Mouse (Mus musculus): ENCODE results near the gene Ptprs. TPM values are rescaled to one million over a fixed set of nuclear protein-coding genes. Genes with fewer than 3 reads are reported as not detected.
A peak's percentile ranks its signal among the peaks of the same experiment; 100 is the strongest.

Gene Ptprs
- polyA plus RNA-seq, 1 experiment from 2014 or later: 290 TPM

DNA sequence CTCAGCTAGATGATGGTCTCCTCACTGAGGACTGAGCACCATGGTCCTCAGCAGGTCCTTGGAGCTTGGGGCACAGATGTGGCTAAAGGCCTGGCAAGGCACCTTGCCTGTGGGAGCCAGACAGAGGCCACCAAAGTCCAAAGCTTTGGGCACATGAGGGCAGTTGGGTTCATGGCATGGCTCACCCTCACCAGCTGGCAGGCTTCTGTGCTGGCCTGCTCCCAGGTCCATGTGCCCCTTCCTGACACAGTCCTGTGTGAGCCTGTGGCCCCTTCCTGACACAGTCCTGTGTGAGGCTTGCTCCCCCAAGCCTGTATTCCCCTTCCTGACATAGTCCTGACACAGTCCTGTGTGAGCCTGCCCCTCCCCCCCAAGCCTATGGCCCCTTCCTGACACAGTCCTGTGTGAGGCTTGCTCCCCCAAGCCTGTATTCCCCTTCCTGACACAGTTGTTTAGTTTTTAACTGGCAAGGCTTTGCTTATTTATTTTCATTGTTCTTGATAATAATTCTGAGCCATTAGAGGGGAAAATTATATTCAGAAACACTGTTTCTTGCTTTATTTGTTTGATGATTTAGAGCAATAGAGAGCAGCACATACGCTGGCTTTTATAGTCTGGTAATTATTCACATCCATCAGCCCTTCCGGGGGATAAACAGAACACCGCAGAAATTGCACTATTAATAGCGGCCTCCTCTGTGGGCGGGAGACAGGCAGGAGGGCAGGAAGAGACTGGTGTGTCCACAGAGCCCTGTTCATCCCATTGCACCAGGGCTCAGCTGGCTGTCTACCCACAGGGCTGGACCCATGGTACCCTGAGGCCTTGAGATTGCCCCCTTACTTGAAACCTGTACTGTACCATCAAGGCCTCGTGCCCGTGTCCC lies 110.3 kb downstream of the Ptprs start:
- no peaks in the 10 kb centered on the region for H3K9me3 ChIP-seq
- 83% methylated on average over 7 of the region's 7 CpGs for WGBS
- peak overlapping the region; percentile 25 for H3K27ac ChIP-seq (replicated peaks)
- H3K27me3 ChIP-seq: no peaks in the 10 kb centered on the region
- peaks cover 86% of the 10 kb centered on the region for H3K36me3 ChIP-seq
- H3K4me2 ChIP-seq (replicated peaks): no peak overlapping the region
- no peak overlapping the region for H3K4me3 ChIP-seq
- H3K9ac ChIP-seq (replicated peaks): no peak overlapping the region
- ATAC-seq (ENCODE audit: low FRiP score, low read depth): no peak
- H3K4me1 ChIP-seq: peaks cover 6% of the 10 kb centered on the region; the same call in 1 of the 2 replicates

Small RNA genes within 50 kb of the gene (microRNA-seq; reads per million reads assigned to microRNA genes)
- 3.3 reads per million, percentile 9 among the genes with 10 or more reads in this experiment for gene Mir6977

Other genes with a start within 250 kb of the Ptprs start
- 17.9 and 18.6 TPM in 2 replicates for gene Fem1a, start 219.7 kb downstream of the Ptprs start, polyA plus RNA-seq (2016; fragmentation: Nextera tagmentation; extraction: Ambion mirVana)
- 1.7 TPM in 2 replicates for gene Ticam1, start 199.7 kb downstream of the Ptprs start, polyA plus RNA-seq (2016; fragmentation: Nextera tagmentation; extraction: Ambion mirVana)
- 28.9 and 29.0 TPM in 2 replicates for gene Plin3, start 183.6 kb downstream of the Ptprs start, polyA plus RNA-seq (2016; fragmentation: Nextera tagmentation; extraction: Ambion mirVana)
- not detected in 2 replicates for gene Arrdc5, start 176.2 kb downstream of the Ptprs start, polyA plus RNA-seq (2016; fragmentation: Nextera tagmentation; extraction: Ambion mirVana)
- gene Uhrf1, start 173.2 kb downstream of the Ptprs start, polyA plus RNA-seq (2016; fragmentation: Nextera tagmentation; extraction: Ambion mirVana): 161 and 166 TPM in 2 replicates
- 75.1 and 80.4 TPM in 2 replicates for gene Kdm4b, start 150.4 kb downstream of the Ptprs start, polyA plus RNA-seq (2016; fragmentation: Nextera tagmentation; extraction: Ambion mirVana)
- gene Znrf4, start 35.9 kb upstream of the Ptprs start, polyA plus RNA-seq (2016; fragmentation: Nextera tagmentation; extraction: Ambion mirVana): not detected in 2 replicates
- 1.6 and 1.9 TPM in 2 replicates for gene Gm20219, start 77.9 kb upstream of the Ptprs start, polyA plus RNA-seq (2016; fragmentation: Nextera tagmentation; extraction: Ambion mirVana)
- 94.7 and 107 TPM in 2 replicates for gene Safb2, start 108.1 kb upstream of the Ptprs start, polyA plus RNA-seq (2016; fragmentation: Nextera tagmentation; extraction: Ambion mirVana)
- 168 and 177 TPM in 2 replicates for gene Safb, start 108.3 kb upstream of the Ptprs start, polyA plus RNA-seq (2016; fragmentation: Nextera tagmentation; extraction: Ambion mirVana)
- gene 2410015M20Rik, start 133.3 kb upstream of the Ptprs start, polyA plus RNA-seq (2016; fragmentation: Nextera tagmentation; extraction: Ambion mirVana): 174 and 178 TPM in 2 replicates
- 1,173 and 1,210 TPM in 2 replicates for gene Rpl36, start 136.9 kb upstream of the Ptprs start, polyA plus RNA-seq (2016; fragmentation: Nextera tagmentation; extraction: Ambion mirVana)
- 52.1 TPM in 2 replicates for gene Lonp1, start 150.4 kb upstream of the Ptprs start, polyA plus RNA-seq (2016; fragmentation: Nextera tagmentation; extraction: Ambion mirVana)
- gene Catsperd, start 151.7 kb upstream of the Ptprs start, polyA plus RNA-seq (2016; fragmentation: Nextera tagmentation; extraction: Ambion mirVana): 0.80 and 1.1 TPM in 2 replicates
- gene Ranbp3, start 196.8 kb upstream of the Ptprs start, polyA plus RNA-seq (2016; fragmentation: Nextera tagmentation; extraction: Ambion mirVana): 109 and 115 TPM in 2 replicates
- 325 and 338 TPM in 2 replicates for gene Ndufa11, start 241.3 kb upstream of the Ptprs start, polyA plus RNA-seq (2016; fragmentation: Nextera tagmentation; extraction: Ambion mirVana)
- 15.4 and 18.2 TPM in 2 replicates for gene Vmac, start 241.5 kb upstream of the Ptprs start, polyA plus RNA-seq (2016; fragmentation: Nextera tagmentation; extraction: Ambion mirVana)

Data from midbrain, embryonic 12.5 days (tissue).